Mouse (Mus musculus): ENCODE results near the gene Map7d2.

- TF ChIP-seq CTCF (IDR thresholded peaks at IDR 0.05; ENCODE audit: borderline replicate concordance, control insufficient read depth, extremely low read depth, insufficient read depth, low read length, poor library complexity) = no peak
- TF ChIP-seq POLR2A (IDR thresholded peaks at IDR 0.05; ENCODE audit: control insufficient read depth, extremely low read depth, insufficient read depth, low read length, poor library complexity) = no peak
Observed at GRCm38 (mm10) chrX:159391239-159391638, 23.1 kb upstream of the Map7d2 start.

Data from thymus, adult 2 months (tissue).